Mouse (Mus musculus) lung, postnatal 36 days (tissue): ENCODE measurements around the gene Rims1.

Experiments used
- DNase-seq: peaks from one replicate; pipeline ENCODE4 v3.0.0; 2022; ENCODE audit warnings: mixed read lengths

The Rims1 gene

DNA sequence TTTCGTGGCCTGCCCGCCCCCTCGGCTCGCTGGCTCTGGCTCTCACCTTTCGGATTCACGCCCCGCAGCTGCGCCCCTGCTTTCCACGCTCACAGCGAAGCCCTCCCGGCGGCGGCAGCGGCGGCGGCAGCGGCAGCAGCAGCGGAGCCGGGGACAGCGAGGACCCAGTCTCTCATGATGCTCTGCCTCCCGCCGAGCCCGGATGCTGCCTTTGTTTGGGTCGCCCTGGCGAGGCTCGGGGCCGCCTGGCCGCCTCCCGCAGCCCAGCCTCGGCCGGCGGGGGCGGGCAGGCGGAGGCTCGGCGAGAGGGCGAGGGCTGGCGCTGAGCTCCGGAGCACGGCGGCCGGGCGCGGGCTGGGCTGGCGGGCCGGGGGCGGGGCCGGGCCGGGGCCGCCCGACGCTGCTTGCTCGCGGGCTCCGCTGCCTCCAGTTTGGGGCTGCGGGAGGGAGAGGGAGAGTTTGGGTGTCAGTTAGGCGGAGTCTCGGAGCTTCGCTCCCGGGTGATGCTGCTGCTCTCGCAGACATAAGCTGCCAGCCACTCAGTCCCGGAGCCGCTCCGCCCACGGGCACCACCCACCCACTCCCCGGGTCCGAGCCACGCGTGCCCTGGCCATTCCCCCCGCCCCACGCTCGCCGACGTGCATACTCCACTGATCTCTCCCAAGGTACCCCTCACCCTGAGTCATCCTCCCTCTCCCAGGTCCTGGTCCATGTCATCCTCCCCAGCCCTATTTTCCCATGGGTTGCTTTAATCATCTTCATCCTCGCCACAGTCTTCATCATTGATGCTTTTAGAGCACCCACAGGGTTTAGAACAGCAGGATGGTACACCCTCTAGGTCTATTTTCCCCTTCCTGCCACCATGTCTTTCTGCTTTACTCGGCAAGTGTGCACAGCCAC lies at the start of gene Rims1:
Gene Rims1 (minus strand): TSS at position 269 of the 900 bp plus-strand sequence.
- DNase-seq: peak; percentile 13

DNA sequence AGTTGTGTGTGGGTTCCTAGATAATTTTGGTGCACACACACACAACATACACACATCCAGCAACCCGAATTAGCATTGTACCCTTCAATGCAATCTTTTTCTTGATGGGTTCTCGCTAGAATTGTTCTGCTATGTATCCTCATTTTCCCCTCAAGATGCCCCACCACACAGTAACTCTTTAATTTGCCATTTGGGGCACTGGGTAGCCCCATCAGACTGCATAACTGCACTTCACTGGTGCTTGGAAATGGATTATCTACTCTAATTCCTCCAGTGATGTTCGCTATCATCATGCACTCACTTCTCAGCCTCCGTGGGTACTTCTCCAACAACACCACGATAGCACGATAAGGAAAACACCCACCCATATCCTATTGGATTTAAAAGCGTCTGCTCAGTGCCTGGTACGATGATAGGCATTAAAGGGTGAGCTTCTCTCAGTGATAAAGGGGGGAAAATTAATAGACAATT lies 867 bp upstream of the Rims1 start:
- DNase-seq: no peak

DNA sequence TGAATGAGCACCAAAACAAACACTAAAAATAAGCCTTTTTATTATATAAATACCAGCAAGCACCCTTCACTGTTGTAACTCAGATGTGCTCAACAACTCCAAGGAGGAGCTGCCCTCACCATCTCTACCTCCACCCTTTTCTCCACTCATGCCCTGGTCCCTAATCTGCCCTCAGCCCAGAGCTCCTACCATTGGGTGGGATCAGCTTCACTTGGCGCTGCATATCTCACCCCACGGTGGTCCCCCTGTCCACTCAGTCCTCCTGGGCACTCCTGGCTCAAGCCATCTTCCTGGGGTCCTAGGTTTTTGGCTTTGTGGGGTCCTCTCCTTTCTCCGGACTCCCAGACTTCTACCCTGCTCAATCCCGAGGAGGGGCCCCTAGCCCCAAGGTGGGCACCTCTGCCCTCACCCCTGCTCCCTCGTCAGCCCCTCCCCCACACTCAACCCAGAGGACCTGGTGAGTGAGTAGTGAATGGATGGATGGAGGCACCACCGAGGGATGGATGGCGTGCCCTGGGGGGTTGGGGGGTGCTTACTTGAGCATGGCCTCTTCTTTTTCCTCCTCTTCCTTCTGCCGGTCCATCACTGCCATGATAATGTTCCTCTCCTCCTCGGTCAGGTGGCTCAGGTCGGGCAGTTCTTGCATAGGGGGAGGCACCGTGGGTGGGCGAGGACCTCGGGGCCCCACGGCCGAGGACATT lies 619 bp downstream of the Rims1 start:
- no peak for DNase-seq

DNA sequence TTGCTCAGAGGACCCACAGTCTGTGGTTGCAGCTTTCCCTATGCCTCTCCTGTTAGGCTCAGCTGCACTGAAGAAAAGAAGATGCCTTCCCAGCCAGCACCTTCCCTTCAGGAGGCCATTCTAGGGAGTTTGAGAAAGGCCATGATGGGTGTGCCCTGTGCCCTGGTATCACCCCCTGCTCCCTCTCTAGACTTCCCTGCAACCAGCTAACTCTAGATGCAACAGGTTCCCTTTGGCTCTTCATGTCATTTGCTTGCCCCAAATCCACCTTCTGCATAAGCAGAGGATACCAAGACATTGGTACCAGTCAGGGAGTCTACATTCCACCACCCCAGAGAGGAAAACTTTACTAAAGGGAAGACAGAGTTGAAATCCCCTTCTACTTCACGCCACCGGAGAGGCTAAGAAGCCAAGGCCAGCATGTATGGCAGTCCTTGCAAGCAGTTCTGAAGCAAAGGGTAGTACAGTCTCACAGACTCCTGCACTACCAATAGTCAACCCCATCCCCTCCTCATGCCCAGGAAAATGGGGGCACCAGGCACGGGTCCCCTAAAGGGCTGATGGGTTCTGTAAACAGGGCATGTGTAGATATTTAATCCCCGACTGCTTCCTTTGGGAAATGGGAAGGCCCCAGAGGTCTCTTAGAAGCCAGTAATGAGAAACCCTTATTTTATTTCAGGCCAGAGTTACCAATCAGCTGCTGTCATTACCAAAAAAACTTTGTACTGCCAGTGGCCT lies 1.5 kb downstream of the Rims1 start:
- no peak for DNase-seq

DNA sequence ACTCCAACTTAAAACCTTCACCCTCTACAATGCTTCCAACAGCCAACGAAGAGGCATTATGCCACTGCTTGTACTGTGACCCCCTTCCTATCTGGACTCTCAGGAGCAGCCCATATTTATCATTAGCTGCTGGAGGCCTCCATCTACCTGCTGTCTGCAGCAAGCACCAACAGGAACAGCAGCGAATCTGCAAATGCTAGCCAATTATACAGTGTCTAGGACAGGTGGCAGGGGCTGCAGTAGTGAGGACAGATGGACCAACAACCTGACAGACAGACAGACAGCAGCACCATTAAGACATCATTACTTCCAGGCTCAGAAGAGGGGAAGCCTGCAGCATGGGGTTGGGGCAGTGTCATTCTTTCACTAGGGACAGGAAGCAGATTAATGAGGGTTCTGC lies 2.3 kb downstream of the Rims1 start:
- no peak for DNase-seq

DNA sequence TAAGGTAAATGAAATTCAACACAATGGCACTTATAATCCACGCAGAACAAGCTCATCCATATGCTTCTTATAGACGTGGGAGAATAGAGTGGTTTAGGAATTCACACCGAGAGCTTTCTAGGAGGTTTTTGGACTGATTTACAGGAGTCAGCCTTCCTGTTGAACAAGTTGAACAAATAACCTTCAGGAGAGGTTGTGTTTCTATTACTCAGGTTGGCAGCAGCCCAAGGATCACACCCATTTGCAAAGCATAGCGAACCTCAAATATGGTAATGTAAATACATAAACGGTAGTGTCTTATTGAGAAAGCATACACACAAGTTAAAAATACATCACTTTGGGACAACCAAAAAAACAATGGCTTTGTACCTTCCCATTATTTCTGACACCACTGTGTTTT lies 5.5 kb downstream of the Rims1 start:
- peak; percentile 35 for DNase-seq

DNA sequence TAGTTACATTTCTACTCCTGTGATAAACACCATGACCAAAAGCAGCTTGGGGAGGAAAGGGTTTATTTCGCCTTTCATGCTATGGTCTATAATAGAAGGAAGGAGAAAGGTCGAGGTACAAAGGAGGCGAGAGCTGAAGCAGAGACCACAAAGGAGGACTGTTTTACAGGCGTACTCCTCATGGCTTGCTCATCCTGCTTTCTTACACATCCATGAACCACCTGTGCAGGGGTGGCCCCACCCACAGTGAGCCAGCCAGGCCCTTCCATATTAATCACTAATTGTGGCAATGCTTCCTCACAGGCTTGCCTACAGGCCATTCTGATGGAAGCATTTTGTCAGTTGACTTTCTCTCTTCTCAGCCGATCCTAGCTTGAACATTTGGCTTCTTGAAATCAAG lies 8.7 kb downstream of the Rims1 start:
- no peak for DNase-seq

DNA sequence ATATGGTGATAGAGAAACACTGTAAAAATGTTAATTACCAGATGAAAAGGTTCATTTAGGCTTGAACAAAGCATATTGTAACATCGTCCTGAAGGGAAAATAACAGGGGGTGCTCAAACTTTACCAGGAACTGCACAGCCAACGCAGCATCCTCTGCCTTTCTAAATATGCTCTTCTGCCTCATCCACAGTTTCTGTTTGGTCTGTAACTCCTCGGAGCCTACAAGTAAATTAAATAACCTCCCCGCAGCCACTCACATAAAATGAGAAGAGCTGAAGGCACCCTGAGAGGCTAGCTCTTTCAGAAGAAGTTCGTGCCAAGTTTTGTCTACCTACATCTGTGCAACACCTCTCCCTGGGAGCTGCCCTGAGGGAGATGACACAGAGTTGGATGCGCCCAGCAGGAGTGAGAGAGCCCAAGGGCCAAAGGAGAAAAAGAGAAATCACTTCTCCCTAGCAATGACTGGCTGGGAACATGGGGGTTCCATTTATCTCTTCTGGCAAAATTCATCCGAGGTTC lies 16.3 kb downstream of the Rims1 start:
- DNase-seq: no peak

DNA sequence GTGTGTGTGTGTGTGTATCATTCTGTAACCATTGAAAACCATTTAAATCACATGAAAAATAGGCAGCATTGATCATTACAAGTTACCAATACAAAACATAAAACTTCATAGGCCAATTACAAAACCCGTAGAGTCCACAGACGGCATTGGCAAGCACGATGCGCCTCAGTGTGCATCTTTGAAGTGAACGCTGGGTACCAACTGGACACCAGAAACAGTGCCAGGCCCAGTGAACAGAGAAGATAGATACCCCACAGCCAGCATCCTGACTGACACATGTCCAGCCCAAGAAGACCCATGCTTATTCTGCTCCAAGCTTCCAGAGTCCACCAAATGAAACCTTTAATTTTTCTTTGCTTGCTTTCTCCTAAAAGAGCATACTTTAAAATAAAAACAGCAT lies 18.2 kb downstream of the Rims1 start:
- no peak for DNase-seq

DNA sequence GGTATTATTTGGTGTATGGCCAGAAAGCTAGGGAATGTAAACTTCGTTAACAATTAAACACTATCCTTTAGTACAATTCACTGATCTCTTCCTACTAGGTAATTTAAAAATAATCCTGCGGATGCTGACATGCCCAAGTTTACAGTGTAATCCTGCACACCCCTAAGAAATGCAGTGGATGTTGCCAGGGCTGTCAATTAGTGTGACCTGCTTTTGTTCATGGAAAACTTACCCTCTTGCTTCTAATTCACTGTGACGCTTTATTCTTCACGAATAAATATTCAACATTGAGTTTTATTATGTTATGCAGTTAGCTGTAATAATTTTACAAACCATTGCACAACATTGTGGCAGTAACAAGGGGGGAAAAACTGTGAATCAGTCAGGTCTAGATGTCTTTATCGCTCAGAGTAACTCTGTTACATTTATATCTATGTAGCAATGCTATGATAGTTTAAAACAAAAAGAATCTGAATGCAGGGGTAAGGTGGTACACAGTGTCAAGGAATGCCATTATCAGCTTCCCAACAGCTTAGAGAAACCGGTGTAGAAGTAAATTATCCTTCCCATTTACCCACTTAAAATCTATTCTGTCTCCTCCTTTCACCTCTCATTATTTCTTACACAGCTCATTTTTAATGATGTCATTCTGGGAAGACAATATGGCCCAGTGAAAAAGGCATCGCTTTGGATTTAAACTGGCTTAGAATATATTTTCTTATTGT lies 35.1 kb downstream of the Rims1 start:
- no peak for DNase-seq

DNA sequence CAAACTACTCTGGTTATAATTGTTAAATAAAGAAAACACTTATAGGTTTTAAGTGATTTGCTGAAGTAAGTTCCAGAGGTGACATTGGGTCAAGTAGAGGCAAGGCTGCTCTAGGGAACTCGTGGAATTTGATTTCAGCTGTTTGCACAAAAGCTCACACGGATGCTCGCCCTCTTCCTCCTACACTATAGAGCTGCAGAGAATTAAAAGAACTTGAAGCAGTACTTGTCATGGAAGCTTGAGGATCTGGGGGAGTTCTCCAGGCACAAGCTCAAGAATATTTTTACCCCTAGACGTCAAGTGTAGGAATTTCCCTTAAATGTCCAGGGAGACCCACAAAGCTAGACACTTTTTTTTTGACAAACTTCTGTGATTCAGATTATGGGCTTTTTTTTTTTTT lies 42.4 kb downstream of the Rims1 start:
- DNase-seq: peak; percentile 7

DNA sequence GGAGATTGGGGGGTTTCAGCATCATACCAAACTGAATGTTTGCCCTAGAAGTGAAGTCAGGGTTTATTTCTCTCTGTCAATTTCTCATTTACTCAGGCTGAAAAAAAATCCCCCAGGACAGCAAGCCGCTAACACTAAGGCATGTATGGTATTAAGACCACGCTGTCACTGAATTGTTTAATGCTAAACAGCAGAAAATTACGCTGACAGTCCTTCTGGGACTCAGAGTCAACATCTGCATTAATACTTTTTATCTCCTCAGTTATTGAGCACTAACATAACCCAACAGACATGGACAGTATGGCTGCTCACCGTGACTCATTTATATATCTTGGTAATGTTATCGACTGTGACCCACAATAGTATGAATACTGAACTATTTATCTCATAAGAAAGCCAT lies 43.0 kb downstream of the Rims1 start:
- no peak for DNase-seq

DNA sequence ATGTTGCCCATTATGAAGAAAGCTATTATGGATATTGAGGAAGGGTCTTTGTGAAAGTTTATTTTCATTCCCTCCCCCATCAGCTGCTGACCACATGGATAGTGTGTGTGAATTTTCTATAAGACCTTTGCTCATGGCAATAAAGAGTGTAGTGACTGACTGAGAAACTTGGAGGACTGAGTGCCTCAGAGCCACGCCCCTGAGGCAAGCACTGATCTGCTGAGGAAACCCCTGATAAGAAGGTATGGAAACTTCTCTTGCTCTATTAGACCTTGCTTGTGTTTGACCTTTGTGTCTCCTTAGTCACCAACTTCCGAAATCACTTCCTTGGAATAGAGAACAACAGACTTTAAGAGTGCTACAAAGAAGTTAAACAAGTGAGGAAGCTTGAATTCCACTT lies 55.3 kb downstream of the Rims1 start:
- no peak for DNase-seq

DNA sequence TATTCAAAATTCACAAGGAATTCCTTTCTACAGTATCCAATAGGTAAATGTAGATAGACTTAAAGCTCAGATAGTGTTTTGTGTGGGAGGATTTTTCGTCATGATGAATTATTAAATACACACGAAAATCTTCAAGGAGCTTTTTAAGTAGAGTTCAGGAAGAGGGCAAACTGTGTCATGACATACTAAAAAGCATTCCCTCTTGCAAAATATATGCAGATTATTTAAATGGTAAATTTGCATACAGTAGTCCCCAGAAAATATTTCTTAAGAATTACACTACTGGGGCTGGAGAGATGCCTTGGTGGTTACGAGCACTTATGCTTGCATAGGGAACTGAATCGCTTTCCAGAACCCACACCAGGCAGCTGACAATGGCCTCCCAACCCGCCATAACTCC lies 61.1 kb downstream of the Rims1 start:
- DNase-seq: no peak

DNA sequence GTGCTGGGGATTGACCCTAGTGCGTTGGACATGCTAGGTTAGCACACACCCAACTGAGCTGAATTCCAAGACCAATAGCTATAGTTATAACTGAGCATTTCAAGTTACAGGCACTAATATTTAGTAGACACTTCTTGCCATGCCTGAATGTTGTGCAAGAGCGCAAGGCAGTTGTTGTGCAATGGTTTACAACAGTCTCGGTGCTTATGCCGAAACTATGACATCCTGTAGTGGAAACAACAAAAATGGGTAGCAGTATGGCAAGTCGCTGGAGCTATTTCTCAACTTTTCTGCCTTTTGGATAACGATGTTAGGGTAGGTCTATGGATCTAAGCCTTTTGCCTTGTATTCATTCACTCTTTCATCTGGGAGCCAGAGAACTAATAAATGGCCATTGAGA lies 68.3 kb downstream of the Rims1 start:
- DNase-seq: peak; percentile 29

DNA sequence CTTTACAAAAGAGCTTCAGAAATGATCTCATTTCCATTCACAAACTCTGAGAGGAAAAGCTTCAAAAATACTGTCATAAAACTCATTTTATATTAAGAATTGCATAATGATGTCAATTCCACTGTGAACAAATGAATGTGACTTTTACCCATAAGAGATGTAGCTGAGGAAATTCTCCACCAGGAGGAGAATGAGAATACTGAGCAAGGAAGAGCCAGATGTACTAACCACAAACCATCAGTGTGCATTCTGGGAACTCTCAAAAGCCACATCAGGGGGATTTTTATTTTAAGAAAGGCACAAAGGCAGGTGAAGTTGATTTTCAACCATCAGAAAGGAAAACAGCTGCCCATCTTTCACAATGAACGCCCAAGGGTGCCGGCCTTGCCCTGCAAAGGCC lies 71.4 kb downstream of the Rims1 start:
- DNase-seq: no peak

DNA sequence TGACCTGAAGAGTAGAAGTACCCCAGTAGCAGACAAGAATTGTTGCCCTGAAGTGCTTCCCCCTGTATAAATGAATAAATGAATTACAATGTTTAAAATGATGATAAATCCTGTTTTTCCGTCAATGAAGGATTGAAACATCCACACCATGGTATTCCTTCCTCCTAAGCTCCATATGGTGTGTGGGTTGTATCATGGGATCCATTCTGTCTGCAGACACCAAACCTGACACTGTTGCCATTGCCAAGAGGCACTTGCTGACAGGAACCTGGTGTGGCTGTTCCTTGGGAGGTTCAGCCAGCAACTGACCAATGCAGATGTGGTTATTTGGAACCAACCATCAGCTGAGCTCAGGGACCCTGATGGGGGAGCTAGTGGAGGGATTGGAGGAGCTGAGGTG lies 72.5 kb downstream of the Rims1 start:
- no peak for DNase-seq

DNA sequence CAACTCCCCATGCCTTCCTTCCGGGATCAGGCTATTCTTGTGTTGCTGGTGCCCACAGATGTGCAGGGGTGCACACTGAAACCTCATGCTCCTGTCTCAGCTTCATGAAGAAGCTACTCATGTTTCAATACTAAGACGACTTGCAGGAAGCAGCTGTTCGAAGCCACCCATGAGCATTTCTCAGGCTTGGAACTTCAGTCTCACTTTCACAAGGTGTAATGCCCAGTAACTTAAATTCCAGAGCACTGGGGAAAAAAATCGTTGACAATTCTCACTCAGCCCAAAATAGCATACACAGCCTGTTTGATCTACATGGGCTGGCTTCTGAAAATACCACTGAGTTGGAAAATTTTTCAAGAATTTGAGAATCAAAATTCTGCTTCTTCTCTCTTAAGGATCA lies 77.6 kb downstream of the Rims1 start:
- DNase-seq: no peak

DNA sequence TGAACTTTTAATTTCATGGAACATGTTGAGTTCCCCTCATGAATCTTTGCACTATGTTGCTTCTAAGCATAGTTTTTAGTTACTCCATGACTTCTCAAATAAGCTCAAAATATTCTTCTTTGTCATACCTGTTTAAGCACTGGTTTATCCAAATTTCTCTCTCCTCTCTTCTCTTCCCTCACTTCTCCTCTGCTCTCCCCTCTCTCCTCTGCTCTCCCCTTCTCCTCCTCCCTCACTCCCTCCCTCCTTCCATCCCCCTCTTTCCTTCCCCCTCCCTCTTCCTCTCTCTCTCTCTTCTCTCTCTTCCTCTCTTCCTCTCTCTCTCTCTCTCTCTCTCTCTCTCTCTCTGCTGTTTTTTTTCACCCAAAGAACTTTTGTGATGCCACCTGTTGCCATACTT lies 84.1 kb downstream of the Rims1 start:
- DNase-seq: no peak

DNA sequence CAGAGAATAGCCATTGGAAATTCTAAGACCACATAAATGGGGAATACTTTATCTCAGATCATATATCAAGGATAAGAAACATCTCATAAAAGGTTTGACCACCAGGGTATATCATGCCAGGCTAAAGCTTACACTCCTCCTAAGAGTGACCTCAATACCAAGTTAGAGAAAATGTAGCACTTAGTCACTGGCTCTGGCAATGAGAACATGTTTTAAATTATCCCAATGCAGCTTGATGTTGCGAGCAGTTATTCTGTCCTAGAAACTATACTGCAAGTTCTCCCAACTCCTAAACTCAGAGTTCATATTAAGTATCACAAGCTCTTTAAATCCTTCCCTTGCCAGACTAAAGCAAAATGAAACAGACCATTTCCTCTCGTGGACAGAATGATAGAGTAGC lies 85.1 kb downstream of the Rims1 start:
- no peak for DNase-seq

DNA sequence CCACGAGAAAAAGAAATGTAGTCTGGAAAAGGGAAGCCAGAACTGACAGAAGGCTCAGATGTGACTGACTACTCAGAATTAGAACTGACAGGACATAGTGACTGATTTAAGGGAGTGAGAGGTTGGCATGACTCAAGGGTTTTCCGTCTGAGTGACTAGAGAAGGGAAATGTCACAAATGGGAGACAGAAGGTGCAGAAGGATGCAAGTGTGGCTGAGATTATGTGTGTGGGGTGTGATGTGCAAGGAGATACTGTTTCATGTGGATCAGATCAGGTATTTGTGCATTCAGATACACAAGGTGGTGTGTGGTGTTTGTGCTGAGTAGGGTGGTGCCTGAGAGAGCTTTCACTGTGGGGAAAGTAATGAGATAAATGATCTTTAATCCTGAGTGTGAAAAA lies 96.3 kb downstream of the Rims1 start:
- DNase-seq: no peak

DNA sequence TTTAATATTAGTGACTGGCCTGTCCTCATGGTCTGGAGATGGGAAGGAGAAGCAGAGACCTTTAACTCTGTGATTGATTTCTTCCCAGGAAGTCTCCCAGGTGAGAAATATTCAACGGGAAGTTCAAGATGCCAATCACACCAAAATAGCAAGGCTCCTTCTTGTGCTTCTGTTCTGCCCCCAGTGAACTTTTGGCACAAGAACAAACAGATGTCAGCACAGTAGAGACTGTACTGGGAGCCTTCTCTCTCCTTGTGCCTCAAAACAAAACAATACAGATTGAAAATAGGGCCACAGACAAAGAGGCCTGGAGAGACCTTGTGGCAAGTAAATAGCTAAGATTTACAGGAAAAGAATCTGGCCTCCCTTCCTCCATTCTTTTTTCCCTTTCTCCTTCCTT lies 110.7 kb downstream of the Rims1 start:
- no peak for DNase-seq

DNA sequence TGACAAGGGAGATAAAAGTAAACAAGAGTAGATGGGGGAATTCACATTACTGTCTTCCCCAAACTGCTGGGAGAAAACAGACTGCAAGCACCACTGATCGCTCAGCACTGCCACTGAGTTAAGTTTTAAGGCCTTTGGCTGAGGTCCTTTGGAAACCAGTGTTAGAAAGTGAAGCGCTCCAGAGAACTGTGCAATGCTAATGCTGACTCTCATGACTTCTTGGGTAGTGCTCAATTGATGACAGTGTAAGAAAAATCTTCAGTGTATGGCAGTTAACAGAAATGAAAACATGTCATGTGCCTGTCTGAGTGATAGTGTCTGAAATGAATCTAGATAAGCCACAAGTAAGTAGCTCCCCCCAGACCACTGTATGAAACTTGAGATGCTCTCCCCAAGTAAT lies 111.3 kb downstream of the Rims1 start:
- no peak for DNase-seq
